Mouse (Mus musculus) brain, embryonic 18.5 days (tissue): ENCODE results near the gene Itgb3.

Experiments used
- DNase-seq: peaks from one replicate; pipeline ENCODE4 v3.0.0-alpha.2; 2012; ENCODE audit warnings: low read depth, low spot score

Gene Itgb3

DNA sequence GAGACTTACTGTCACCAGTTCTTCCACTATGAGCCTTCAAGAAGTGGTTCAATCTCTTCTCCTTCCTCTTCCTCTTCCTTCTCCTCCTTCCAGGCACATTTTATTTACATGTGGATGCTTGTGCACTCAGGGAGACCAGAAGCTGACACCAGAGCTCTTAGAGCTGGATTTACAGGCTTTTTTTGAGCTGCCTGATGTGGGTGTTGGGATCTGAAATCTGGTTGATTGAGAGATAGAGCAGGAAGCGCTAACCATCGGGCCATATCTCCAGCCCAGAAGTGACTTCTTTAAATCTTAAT, 25.5 kb upstream of the Itgb3 start:
- DNase-seq = no peak

DNA sequence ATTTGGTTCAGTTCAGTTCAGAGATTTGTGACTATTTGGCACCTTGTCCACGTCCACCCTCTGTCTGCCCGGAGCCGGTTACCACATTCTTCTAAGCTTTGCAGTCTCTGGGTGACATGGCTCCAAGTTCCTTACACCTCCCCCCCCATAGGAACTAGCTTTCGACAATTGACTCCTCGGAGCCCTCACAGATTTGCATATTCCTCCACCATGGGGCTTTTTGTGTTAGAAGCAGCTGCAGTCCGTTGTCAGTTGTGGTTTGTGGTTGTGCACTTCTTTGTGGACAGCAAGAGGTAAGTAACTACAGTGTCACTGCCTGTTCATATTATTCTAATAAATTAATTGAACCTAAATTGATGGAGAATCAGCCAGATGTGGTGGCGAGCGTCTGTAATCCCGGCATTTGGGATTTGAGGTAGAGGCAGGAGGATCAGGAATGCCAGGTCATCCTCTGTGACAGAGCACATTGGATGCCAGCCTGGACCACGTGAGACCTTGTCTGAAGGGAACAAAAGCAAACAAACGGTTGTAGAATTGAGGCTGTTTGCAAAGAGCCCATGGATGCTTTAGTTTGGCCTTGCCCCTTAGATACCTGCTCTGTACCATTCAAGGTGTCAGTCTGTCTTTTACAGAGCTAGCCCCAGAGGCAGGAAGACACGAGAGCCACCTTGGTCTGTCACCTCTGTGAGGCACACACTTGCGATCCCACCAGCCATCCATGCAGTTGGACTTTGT, 25.0 kb upstream of the Itgb3 start:
- DNase-seq = no peak

DNA sequence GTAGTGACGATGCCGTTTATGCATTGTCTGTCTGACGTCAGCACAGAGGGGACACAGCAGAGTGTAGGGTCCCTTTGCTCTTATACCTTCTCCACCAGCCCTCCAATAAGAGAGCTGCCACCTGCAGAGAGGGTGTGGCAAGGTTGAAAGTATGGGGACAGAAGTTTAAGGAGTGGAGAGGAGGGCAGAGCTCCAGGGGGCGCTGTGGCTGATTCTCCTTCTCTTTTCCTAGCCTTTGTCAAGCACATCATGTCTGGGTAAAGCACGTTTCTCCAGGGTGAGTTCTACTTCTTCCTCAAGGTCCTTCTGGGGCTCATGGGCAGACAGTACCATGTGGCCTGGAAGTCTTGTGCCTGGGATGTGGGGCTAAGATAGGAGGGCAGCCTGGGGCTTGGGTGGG, 22.3 kb upstream of the Itgb3 start:
- no peak for DNase-seq

DNA sequence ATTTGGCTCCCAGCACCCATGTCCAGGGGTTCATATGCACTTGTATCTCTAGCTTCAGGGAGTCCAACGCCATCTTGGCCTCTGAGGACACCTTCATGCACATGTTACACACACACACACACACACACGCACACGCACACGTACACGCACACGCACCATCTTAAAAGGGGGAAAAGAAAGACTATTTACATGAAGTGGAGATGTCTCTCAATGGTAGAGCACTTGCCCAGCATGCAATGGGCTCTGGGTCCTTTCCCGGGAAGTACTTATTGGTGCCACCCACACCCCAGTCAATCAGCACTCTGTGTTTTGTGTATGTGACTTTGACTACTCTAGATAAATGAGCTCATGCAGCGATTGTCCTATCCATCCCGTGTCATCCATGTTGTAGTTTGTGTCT, 19.9 kb upstream of the Itgb3 start:
- no peak for DNase-seq

DNA sequence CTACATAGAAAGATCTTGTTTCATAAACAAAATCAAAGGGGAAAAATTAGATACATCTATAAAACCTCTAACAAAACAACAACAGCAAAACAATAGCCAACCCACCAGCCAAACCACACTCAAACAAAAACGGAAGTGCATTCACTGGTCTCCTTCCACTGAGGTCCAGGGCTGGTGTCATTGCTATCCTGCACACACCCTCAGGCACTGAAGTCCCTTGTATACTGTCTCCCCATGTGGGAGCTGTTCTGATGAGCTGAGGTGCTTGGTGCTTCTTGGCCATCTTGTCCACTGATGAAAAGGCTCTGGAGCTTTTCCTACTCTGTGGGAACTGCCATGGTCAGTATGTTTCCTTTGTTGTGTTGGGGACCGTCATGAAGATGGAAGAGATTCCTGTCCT, 19.3 kb upstream of the Itgb3 start:
- DNase-seq = no peak

DNA sequence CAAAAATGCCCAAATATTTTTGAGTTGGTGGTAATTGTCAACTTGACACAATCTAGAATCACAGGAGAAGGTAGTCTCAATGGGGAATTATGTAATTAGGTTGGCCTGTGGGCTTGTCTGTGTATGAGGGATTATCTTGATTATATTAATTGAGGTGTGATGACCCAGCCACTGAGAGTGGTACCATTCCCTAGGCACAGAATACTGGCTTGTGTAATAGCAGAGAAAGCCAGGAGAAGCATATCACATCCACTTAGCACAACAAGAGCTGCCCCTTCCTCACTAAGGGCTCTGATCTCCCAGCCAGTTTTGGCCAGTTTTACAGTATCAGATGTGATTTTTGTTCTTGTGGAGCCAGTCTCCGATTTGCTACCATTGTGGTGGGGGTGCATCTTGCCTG, 18.2 kb upstream of the Itgb3 start:
- no peak for DNase-seq

DNA sequence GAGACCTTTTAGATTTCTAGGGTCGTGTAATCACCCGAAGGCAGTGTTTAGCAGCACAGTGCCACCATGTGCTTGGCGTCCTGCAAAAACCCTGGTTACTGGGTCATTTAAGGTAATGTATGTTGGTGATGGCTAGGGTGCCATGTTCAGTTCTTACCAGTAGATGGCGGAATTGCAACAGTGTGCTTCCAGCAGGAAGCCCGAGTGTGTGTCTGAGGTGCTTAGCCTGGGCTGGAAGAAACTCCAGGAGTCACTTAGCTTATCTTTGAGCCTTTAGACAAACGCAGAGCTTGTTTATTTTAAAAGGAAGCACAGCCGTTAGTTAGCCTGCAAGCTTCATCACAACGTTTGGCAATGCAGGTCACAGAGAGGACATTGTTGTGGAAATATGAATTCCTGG, 17.7 kb upstream of the Itgb3 start:
- peak; percentile 43 for DNase-seq

DNA sequence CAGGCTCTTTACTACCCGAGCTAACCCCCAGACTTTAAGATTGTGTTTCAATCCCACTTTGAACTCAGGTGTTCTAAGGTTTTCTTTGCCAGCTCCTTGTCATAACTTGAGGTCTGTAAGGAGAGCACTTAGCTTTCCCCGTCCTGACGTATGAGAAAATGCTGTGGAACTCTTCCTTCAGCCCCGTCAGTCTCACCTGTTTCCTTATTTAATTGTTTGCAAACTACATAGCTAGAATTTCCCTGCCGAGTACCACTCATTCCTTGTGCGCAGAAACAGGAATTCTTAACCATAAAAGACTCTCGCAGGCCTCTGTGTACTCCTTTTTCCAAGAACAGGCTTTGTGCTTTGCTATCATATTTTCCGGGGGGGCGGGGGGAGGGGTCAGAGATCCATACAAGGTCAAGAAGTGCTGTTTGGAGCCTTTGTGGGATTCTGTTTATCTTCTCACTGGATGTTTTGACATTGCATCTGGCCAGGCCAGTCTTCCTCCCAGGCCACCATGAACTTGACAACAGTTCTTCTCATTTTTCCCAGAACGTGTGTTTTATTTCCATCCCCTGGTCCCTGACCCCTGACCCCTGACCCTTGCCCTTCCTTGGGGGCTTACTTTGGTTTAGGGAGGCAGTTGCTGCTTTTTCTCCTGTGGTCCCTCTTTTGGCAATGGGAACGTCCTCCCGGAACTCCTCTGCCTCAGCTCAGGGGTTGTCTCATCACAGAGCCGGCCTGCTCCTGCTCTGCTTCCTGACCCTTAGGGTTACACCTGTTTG, 15.5 kb upstream of the Itgb3 start:
- DNase-seq = no peak

DNA sequence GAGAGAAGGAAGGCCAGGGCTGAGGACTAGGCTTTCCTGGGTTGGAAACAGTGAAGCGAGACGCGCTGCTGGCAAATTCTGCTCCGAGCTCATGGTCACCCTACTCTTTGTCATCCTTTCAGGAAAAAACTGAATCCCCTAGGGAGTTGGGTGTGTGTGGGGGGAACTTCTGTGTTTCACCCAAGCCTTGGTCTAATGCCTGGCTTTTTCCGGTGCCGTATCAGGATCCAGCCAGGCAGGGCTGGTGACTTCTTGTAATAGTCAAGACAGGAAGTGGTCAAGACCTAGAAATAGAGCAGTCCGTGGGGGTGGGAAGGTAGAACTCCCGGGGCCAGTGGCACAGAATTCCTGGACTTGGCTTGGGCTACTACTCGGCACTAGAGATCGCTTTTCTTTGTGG, 11.4 kb upstream of the Itgb3 start:
- no peak for DNase-seq

DNA sequence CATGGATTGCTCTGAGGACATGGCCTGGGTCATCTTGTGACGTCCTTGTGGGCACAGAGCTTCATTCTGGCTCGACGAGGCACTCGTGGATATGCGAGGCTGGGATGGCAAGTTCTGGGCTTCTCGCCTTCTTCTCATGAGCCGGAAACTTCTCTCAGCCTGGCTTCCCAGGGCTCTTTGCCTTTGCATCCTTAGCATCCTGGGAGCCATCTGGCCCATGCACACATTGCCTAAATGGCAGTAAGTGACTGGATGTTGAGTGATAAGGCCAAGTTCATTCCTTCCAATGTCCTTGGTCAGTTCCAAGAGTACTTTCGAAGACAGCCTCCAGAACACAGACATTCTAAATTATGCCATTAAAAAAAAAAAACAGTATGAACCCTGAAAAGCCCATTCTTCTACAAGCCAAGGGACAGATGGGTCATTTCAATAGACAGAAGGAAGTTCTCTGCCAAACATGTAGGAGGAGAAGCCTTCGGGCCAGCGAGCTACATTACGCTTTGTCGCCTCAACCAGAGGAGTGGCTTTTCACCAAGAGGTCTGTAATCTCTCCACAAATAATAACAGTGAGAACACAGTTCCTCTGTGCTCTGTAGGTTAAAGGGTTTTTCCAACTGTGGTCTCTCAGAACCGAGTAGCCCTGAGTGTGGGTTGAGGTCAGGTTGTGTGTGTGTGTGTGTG, 8.4 kb upstream of the Itgb3 start:
- DNase-seq = no peak

DNA sequence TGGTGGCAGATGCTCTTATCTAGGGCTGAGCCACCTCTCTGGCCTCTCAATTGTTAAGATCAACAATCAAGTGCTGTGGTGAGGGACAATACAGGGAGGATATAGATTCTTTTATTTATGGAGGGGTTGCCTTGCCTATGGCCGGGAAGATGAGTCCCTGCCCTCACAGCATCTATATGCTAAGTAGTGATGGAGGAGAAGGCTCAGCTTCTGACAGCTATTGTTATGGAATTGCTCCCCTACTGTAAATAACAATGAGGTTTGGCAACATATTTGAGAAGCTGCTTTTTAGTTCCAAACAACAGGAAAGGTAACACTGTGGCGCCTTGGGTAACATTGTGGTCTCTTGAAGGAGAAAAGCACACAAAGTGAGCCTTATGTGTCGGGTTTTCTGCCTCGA, 7.1 kb upstream of the Itgb3 start:
- DNase-seq = no peak

DNA sequence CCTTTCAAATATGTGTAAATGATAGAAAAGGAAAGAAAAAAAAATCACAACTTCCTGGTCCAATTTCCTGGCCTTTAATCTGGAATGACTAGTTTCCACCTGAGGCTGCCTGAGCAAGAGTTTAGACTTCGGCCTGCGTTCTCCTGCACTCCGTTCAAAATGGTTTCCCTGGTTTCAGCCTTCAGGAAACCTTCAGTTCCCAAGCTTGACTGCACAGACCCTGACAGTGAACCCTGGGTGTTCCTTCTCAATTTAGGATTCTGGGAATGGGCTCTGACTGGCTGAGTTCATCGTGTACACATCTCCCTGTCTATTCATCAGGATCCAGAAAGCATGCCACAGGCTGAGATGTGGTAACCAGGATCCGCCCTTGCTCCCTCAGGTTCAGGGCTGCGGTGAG, 3.6 kb upstream of the Itgb3 start:
- no peak for DNase-seq

DNA sequence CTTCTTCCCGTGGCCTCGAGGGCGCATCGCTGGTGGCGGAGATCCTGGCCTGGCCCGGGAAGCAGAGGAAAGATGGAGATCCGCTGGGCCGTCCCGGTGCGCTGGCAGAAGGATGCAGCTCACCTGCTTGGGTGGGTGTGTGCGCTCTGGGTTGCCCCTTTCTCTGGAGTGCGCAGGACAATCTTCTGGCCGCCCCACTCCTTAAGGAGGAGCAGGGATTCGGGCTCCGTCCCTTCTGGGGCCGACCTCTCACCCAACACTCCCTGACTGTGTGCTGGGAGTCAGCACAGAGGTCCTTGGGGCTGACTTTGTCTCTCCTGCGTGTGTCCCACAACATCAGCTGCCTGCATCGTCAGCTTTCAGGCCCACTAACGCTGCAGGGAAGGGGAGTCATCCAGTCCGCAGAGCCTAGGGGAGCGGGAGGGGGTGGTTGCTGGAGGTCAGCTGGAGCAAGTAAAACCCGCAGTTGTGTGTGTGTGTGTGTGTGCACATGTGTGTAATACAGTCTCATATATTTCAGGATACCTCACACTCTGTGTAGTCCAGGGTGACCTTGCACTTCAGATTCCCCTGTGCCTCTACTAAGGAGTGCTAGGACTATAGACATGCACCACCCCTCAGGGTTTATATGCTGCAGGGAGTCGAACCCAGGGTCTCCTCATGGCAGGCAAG, 585 bp downstream of the Itgb3 start:
- no peak for DNase-seq

DNA sequence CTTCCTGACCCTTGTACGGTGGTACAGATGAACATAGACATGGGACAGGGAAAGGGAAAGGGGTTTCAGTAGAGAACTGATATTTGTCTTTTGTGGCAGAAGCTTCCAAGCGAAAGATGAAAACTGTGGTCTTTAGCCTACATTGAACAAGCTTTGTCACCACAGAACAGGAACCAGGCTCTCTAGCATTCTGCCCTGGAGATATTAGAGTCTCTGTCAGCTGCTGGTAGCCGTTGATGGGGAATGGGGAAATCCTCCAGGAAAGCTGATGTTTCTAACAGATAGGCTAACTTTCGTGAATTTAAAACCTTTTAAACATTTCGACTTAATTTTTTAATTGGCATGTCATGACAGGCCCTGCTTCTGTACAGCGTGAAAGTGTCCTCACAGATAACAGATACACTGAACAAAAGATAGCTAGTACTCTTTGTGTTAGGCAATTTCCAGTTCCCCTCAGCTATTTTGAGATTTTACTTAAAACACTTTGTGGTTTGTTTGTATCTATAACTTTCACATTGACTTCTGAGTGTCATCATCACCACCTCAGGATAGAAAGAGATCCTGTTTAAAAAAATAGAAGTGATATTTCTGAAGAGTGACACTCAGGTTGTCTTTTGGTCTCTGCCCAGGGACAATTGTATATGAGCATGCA, 1.4 kb downstream of the Itgb3 start:
- no peak for DNase-seq

DNA sequence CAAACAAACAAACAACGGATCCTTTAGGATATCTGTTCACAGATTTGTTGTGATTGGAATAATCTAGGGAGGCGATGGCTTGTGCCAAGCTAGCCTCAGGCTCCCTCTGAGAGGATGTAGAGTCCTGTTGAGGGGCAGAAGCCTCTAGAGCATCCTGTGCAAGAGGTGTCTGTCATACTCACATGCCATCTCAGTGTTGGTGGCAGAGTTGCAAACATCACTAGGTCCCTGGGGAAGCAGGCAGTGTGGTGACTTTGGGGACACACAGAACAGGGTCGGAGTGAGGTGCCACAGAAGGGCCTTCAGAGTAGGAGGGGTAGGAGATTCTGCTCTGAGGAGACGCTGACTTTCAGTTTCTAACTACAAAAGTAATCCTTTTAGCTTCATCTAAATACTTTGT, 1.9 kb downstream of the Itgb3 start:
- DNase-seq = no peak

DNA sequence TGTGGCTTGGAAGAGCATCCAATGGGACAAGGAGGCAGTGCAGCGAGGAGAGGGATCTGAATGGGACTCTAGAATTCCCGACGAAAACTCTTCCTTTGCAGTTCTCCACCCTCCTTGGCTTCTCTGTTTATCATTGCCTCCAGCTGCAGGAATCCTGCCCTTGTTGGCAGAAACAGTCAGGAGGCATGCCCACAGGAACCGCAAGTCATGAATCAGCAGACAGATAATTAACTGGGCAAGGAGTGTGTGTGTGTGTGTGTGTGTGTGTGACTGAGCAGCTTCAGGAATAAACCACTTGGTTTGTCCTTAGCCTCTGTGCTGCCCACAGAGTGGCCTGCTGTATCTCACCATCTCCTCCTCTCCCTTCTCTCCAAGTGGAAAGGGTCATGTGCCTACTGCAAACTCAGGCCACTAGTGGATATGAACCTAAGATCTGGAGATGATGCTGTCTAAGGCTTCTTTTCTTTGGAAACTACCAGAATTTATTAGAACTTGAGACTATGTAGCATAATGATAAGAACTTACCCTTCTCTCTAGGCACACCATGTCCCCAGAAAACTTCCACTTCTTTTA, 3.9 kb downstream of the Itgb3 start:
- DNase-seq = no peak

DNA sequence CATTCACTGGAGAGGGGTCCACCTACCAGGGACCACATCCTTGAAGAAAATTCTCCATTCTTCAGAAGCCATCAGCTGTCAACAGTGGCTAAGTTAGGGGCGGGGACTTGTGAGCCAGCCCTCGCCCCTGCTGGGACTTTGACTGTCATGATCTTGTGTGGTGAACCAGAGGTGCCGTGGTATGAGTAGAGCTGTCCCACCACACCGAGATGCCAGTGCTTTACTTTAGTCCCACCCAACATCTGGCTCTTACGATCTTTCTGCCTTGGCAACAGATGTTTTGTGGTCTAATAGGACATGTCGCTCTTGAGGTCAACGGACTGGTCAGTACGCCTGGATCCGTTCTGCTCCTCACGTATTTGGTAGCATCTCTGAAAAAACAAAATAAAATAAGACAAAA, 5.8 kb downstream of the Itgb3 start:
- DNase-seq = no peak

DNA sequence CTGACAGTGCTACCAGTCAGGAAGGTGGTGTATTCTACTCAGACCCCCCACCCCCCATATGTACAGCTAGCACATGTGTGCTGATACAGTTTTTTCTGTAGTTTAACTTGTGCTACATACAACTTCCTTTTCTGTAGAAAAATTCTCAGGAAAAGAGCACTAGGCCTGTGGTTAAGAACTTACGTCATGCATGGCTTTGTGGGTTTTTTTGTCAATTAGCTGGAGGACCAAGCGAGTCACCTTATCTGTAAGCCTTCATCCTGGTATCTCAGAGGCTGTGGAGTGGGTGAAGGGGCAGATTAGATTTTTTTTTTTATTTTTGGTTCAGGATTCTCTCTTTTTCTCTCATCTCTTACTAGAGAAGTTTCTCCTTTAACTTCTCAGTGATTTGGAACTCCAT, 6.3 kb downstream of the Itgb3 start:
- DNase-seq = no peak

DNA sequence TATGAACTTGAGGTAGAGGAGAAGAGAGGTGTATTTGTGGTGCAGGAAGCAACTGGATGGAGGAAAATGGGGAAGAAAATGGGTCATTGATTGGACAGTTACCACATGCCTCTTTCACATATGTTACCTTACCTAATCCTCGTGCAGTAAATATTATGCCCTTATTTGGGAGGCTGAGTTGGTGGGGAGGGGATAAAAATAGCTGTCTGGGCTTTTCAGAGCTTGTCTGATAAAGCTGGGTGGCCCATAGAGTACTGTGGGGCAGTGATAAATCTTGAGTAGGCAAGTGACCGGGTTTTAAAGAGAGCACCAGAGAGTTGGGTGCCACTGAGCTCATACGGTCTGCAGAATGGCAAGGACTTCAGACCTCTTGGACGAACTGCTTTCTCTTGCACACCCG, 8.4 kb downstream of the Itgb3 start:
- DNase-seq = no peak

DNA sequence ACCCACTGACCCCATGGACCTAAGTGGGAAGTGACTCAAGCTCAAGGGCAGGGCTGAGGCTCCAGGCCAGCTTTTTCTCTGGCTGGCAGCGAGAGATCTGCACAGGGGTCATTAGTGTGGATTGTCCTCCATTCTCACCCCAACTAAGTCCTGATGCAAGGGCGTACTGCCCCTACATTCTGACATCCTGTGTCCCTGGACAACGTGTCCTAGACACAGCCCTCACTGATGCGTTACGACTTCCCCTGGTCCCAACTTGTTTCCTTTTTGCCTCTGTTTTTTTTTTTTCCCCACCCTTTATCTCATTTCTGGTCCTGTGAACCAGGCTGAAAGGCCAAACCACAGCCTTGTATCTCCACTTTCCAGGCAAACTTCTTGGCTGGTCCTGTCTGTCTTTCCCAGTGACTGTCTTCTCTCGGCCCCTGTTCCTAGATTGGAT, 10.9 kb downstream of the Itgb3 start:
- no peak for DNase-seq
